In genomic region chr14:57664822-57665627, GRCm38 (mm10) we compare ENCODE assay signal across 8 mouse cellular contexts. TPM values are rescaled to one million over a fixed set of nuclear protein-coding genes. Genes with fewer than 3 reads are reported as not detected.
A peak's percentile ranks its signal among the peaks of the same experiment; 100 is the strongest.
DNase-seq lines count a peak whose midpoint lies in the region; ATAC-seq and TF ChIP-seq lines count a peak whose summit lies in the region.

Gene Xpo4 (minus strand): TSS chr14:57665430.

- H3K27me3 ChIP-seq in E14TG2a.4 (ENCODE audit: insufficient read depth, low read length): no peaks in the 10 kb centered on the region
- no peaks in the 10 kb centered on the region for H3K27me3 ChIP-seq in forebrain, embryonic 11.5 days (ENCODE audit: control insufficient read depth, insufficient read depth, low read length)
- no peaks in the 10 kb centered on the region for H3K27me3 ChIP-seq in heart, embryonic 16.5 days (ENCODE audit: control insufficient read depth, insufficient read depth, low read length)
- no peaks in the 10 kb centered on the region for H3K27me3 ChIP-seq in liver, embryonic 14.5 days (ENCODE audit: control insufficient read depth, insufficient read depth, low read length)
- no peaks in the 10 kb centered on the region for H3K27me3 ChIP-seq in stomach, embryonic 15.5 days (replicated peaks)

- peaks cover 40% of the 10 kb centered on the region for H3K4me1 ChIP-seq in E14TG2a.4 (replicated peaks; ENCODE audit: low read depth, low read length)
- H3K4me1 ChIP-seq in forebrain, embryonic 11.5 days (replicated peaks; ENCODE audit: control insufficient read depth, insufficient read depth, low read length): no peaks in the 10 kb centered on the region
- H3K4me1 ChIP-seq in heart, embryonic 16.5 days (ENCODE audit: control insufficient read depth, insufficient read depth, low read length): peaks cover 9% of the 10 kb centered on the region
- peaks cover 9% of the 10 kb centered on the region in 2 experiments for H3K4me1 ChIP-seq in liver, embryonic 14.5 days (replicated peaks; ENCODE audit: control insufficient read depth in 2 of 2, insufficient read depth in 2 of 2, low read length in 1 of 2)
- peaks cover 3% of the 10 kb centered on the region; the same call in 1 of the 2 replicates for H3K4me1 ChIP-seq in stomach, embryonic 15.5 days

- H3K27ac ChIP-seq in forebrain, embryonic 11.5 days (ENCODE audit: low read depth, low read length): peak within 1 kb of the TSS; percentile 96
- H3K27ac ChIP-seq in heart, embryonic 16.5 days (ENCODE audit: low read length): peak within 1 kb of the TSS; percentile 94
- peak within 1 kb of the TSS; percentile 79 for H3K27ac ChIP-seq in liver, embryonic 14.5 days
- peak within 1 kb of the TSS; percentile 95 for H3K27ac ChIP-seq in stomach, embryonic 15.5 days

- peak within 1 kb of the TSS; percentile 96 for H3K4me3 ChIP-seq in E14TG2a.4 (replicated peaks; ENCODE audit: low read length)
- H3K4me3 ChIP-seq in forebrain, embryonic 11.5 days (ENCODE audit: low read depth, low read length): peak within 1 kb of the TSS; percentile 85
- H3K4me3 ChIP-seq in heart, embryonic 16.5 days (ENCODE audit: low read length): peak within 1 kb of the TSS; percentile 97
- H3K4me3 ChIP-seq in liver, embryonic 14.5 days (ENCODE audit: insufficient read depth in 1 of 2, low read depth in 2 of 2, low read length in 2 of 2): peak within 1 kb of the TSS; percentile 82 to 97
- peak within 1 kb of the TSS; percentile 87 for H3K4me3 ChIP-seq in stomach, embryonic 15.5 days (replicated peaks)

- H3K9ac ChIP-seq in forebrain, embryonic 11.5 days (ENCODE audit: low read length): peak within 1 kb of the TSS; percentile 87
- H3K9ac ChIP-seq in heart, embryonic 16.5 days (ENCODE audit: low read length): peak within 1 kb of the TSS; percentile 93
- peak within 1 kb of the TSS; percentile 72 for H3K9ac ChIP-seq in liver, embryonic 14.5 days (replicated peaks)
- peak within 1 kb of the TSS; percentile 86 for H3K9ac ChIP-seq in stomach, embryonic 15.5 days

- TF ChIP-seq CTCF in E14TG2a.4 (conservative IDR thresholded peaks at IDR 0.05; ENCODE audit: low read length): no peak
- TF ChIP-seq CTCF in liver, embryonic 14.5 days (IDR thresholded peaks at IDR 0.05; ENCODE audit: low read depth): peak; percentile 40; the same call in 1 of the 2 replicates

- peak within 1 kb of the TSS; percentile 91 for H3K4me2 ChIP-seq in forebrain, embryonic 11.5 days (ENCODE audit: low read depth, low read length, severe bottlenecking)
- peak within 1 kb of the TSS; percentile 92 for H3K4me2 ChIP-seq in heart, embryonic 16.5 days (ENCODE audit: low read depth, low read length)
- H3K4me2 ChIP-seq in liver, embryonic 14.5 days (ENCODE audit: low read depth): peak within 1 kb of the TSS; percentile 66
- H3K4me2 ChIP-seq in stomach, embryonic 15.5 days: peak within 1 kb of the TSS; percentile 89

- WGBS in forebrain, embryonic 11.5 days: under 1% methylated on average over 78 of the region's 80 CpGs
- WGBS in heart, embryonic 16.5 days: under 1% methylated on average over 79 of the region's 80 CpGs
- under 1% methylated on average over 80 of the region's 80 CpGs for WGBS in liver, embryonic 14.5 days (ENCODE audit: insufficient replicate concordance)
- WGBS in stomach, embryonic 15.5 days: under 1% methylated on average over 74 of the region's 80 CpGs

- no peak for TF ChIP-seq EP300 in liver, embryonic 14.5 days (IDR thresholded peaks at IDR 0.05; ENCODE audit: low read depth)

- no peaks in the 10 kb centered on the region for H3K9me3 ChIP-seq in E14TG2a.4 (ENCODE audit: low read length)
- H3K9me3 ChIP-seq in forebrain, embryonic 11.5 days (ENCODE audit: control insufficient read depth, low read length): no peaks in the 10 kb centered on the region
- no peaks in the 10 kb centered on the region for H3K9me3 ChIP-seq in heart, embryonic 16.5 days (replicated peaks; ENCODE audit: control insufficient read depth, low read length)
- no peaks in the 10 kb centered on the region for H3K9me3 ChIP-seq in liver, embryonic 14.5 days (ENCODE audit: control insufficient read depth, low read length)
- no peaks in the 10 kb centered on the region for H3K9me3 ChIP-seq in stomach, embryonic 15.5 days

- ATAC-seq in forebrain, embryonic 11.5 days (replicated peaks; ENCODE audit: low FRiP score): peak; percentile 94
- ATAC-seq in heart, embryonic 16.5 days (replicated peaks; ENCODE audit: extremely low read depth, insufficient read depth, low FRiP score): peak; percentile 95
- ATAC-seq in liver, embryonic 14.5 days (ENCODE audit: insufficient read depth): peak; percentile 92
- ATAC-seq in stomach, embryonic 15.5 days (ENCODE audit: insufficient read depth, low FRiP score, low read depth): peak; percentile 92

- peak; percentile 67 for DNase-seq in c-Kit-positive CD71-positive TER-119-negative erythroid progenitor cells, embryonic 14.5 days (ENCODE audit: low read depth)
- DNase-seq in forebrain, embryonic 11.5 days (ENCODE audit: low spot score): peak; percentile 93
- peak; percentile 75 to 90 for DNase-seq in kidney, postnatal 36 days
- DNase-seq in liver, embryonic 14.5 days (ENCODE audit: low read depth in 3 of 3, low spot score in 3 of 3): peak; percentile 72 to 75 (median 75)
- DNase-seq in neural tube, embryonic 10.5 days (ENCODE audit: extremely low spot score, low spot score): peak; percentile 89

- peaks cover 16% of the 10 kb centered on the region for H3K36me3 ChIP-seq in E14TG2a.4 (ENCODE audit: insufficient read depth, low read length)
- H3K36me3 ChIP-seq in forebrain, embryonic 11.5 days (ENCODE audit: control insufficient read depth, insufficient read depth, low read length): no peaks in the 10 kb centered on the region
- H3K36me3 ChIP-seq in heart, embryonic 16.5 days (ENCODE audit: control insufficient read depth, insufficient read depth): no peaks in the 10 kb centered on the region
- H3K36me3 ChIP-seq in liver, embryonic 14.5 days (replicated peaks; ENCODE audit: control insufficient read depth, insufficient read depth, low read depth): no peaks in the 10 kb centered on the region
- H3K36me3 ChIP-seq in stomach, embryonic 15.5 days: no peaks in the 10 kb centered on the region

RNA-seq across cellular contexts. Expression of gene Xpo4, which starts in this region (rescaled TPM):
- polyA plus RNA-seq in forebrain, embryonic 11.5 days (2014; fragmentation: Nextera tagmentation; extraction: Ambion mirVana): 35.6 and 39.1 TPM in 2 replicates
- 13.0 and 13.7 TPM in 2 replicates for polyA plus RNA-seq in heart, embryonic 16.5 days (2015; fragmentation: Nextera tagmentation; extraction: Ambion mirVana)
- polyA plus RNA-seq in liver, embryonic 14.5 days (2012; rRNA removed): 5.1 and 6.8 TPM in 2 replicates
- 14.5 and 17.5 TPM in 2 replicates for polyA plus RNA-seq in liver, embryonic 14.5 days (2014; fragmentation: Nextera tagmentation; extraction: Ambion mirVana)
- 20.4 and 21.3 TPM in 2 replicates for polyA plus RNA-seq in stomach, embryonic 15.5 days (2015; fragmentation: Nextera tagmentation; extraction: Ambion mirVana)

Comparison
In these comparisons a context has a peak if more than half of its experiments do, and no peak if none do; other contexts are left out.
1. Peak in every context shown above with its lines: DNase-seq, ATAC-seq, H3K4me3 ChIP-seq and H3K27ac ChIP-seq.